Mouse (Mus musculus) liver, embryonic 14.5 days (tissue): ENCODE data around the gene Srrd.

Experiments
- CTCF ChIP-seq: IDR thresholded peaks from 2 replicates; pipeline ENCODE4 v1.5.1; 2016; ENCODE audit warnings: antibody characterized with exemption, low read depth, control low read depth
- EP300 ChIP-seq: IDR thresholded peaks from 2 replicates; pipeline ENCODE4 v1.6.1; 2016; ENCODE audit warnings: antibody characterized with exemption, low read depth

GRCm38 (mm10) chr5:112323246-112323645, 19.6 kb downstream of the Srrd start:
- TF ChIP-seq EP300 = no peak
- TF ChIP-seq CTCF = no peak
